Mouse (Mus musculus): ENCODE data around the gene Gm6657.

GRCm38 (mm10) chr12:78215490-78215889, 21.4 kb downstream of the Gm6657 start:
- TF ChIP-seq POLR2A (IDR thresholded peaks at IDR 0.05; ENCODE audit: insufficient read depth, low read length) (no peak), CTCF (IDR thresholded peaks at IDR 0.05; ENCODE audit: low read depth, low read length) (no peak), EP300 (IDR thresholded peaks at IDR 0.05; ENCODE audit: insufficient read depth, low read depth, low read length) (no peak)
